15 mouse cellular contexts compared by ENCODE assay signal in the genomic region with DNA sequence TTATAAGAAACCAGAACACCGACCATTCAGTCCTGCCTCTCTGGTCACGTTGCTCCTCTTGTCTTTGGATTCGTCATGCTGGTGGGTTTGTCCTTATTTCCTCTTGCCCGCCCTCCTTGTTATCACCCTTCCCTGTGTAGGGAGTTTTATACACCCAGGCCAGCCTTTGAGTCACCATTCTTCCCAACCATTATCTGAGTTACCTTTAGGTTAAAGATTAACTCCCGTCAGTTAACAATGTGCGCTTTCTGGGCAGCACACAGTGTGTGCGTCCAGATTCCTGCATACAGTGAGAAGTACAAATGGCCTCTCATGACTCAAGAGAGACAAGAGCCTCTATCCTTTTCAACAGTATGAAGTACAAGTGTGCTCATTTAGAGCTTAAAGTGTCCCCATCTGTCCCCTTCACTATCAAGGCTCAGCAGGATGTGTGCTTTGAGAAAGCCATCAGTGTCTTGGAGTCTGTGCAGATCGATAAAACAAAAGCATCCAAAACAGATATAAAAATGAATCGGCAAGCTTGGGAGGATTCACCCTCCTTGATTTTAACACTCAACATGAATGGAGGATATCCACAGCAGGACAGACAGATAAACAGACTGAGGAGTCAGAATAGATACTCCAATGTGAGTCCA. TPM values are rescaled to one million over a fixed set of nuclear protein-coding genes. Genes with fewer than 3 reads are reported as not detected.
DNase-seq lines count a peak whose midpoint lies in the region; ATAC-seq lines count a peak whose summit lies in the region.
"Had no signal": no experiment of that assay in that cellular context is flagged by ENCODE, and none has a peak within 500 bp of the region (broad histone marks: within the 10 kb centered on the region; RNA-seq: fewer than 3 reads in every experiment).

No protein-coding gene starts in this region.

- no peak overlapping the region for H3K4me3 ChIP-seq in heart, embryonic 16.5 days (ENCODE audit: low read length)
- no peak overlapping the region for H3K4me3 ChIP-seq in liver, embryonic 13.5 days (replicated peaks)
- H3K4me3 ChIP-seq in stomach, embryonic 16.5 days (replicated peaks; ENCODE audit: low read length), result no peak overlapping the region; the same call in 1 of the 2 replicates
- H3K4me3 ChIP-seq: embryonic facial prominence, embryonic 12.5 days; neural tube, embryonic 13.5 days had no signal

- no peak for DNase-seq in heart, postnatal 10 days
- peak; percentile 44 for DNase-seq in lung, postnatal 36 days
- no peak for DNase-seq in lung, postnatal 4 days
- DNase-seq in liver, embryonic 13.5 days, result no peak
- no peak for DNase-seq in left cerebral cortex, adult 11 months (ENCODE audit: low spot score)
- no peak for DNase-seq in adipocyte (ENCODE audit: low spot score)
- DNase-seq: adrenal gland, postnatal 25 days; cerebellum, postnatal 25 days; spleen, adult 18-20 months had no signal

- H3K4me1 ChIP-seq in heart, embryonic 16.5 days (ENCODE audit: control insufficient read depth, insufficient read depth, low read length), result peaks cover 3% of the 10 kb centered on the region; the same call in 1 of the 2 replicates
- H3K4me1 ChIP-seq in liver, embryonic 13.5 days (replicated peaks), result peaks cover 8% of the 10 kb centered on the region; the same call in 1 of the 2 replicates
- 0 out of 2 replicates have a peak, but pooled peaks cover 5% of the 10 kb centered on the region for H3K4me1 ChIP-seq in stomach, embryonic 16.5 days (ENCODE audit: control insufficient read depth, insufficient read depth, low read length)
- H3K4me1 ChIP-seq: embryonic facial prominence, embryonic 12.5 days; neural tube, embryonic 13.5 days had no signal

- H3K9ac ChIP-seq in heart, embryonic 16.5 days (ENCODE audit: low read length), result no peak overlapping the region
- no peak overlapping the region for H3K9ac ChIP-seq in liver, embryonic 13.5 days
- peak overlapping the region; percentile 47; the same call in 1 of the 2 replicates for H3K9ac ChIP-seq in stomach, embryonic 16.5 days (ENCODE audit: low read length)
- H3K9ac ChIP-seq: embryonic facial prominence, embryonic 12.5 days; neural tube, embryonic 13.5 days had no signal

- WGBS in heart, embryonic 16.5 days, result 34% methylated on average over 9 of the region's 9 CpGs
- WGBS in liver, embryonic 13.5 days (ENCODE audit: insufficient replicate concordance), result 28% methylated on average over 9 of the region's 9 CpGs
- WGBS in stomach, embryonic 16.5 days, result 47% methylated on average over 9 of the region's 9 CpGs

- peak overlapping the region; percentile 5; the same call in 1 of the 2 replicates for H3K4me2 ChIP-seq in heart, embryonic 16.5 days (ENCODE audit: low read depth, low read length)
- H3K4me2 ChIP-seq in liver, embryonic 13.5 days, result no peak overlapping the region
- peak overlapping the region; percentile 42 for H3K4me2 ChIP-seq in stomach, embryonic 16.5 days (ENCODE audit: low read depth, low read length)
- H3K4me2 ChIP-seq: embryonic facial prominence, embryonic 12.5 days; neural tube, embryonic 13.5 days had no signal

- H3K27me3 ChIP-seq in heart, embryonic 16.5 days (ENCODE audit: control insufficient read depth, insufficient read depth, low read length), result no peaks in the 10 kb centered on the region; the same call in 1 of the 2 replicates
- H3K27me3 ChIP-seq in liver, embryonic 13.5 days, result no peaks in the 10 kb centered on the region
- H3K27me3 ChIP-seq in stomach, embryonic 16.5 days (ENCODE audit: control insufficient read depth, insufficient read depth, low read length), result no peaks in the 10 kb centered on the region
- H3K27me3 ChIP-seq: embryonic facial prominence, embryonic 12.5 days had no signal

- H3K9me3 ChIP-seq in heart, embryonic 16.5 days (replicated peaks; ENCODE audit: control insufficient read depth, low read length), result no peaks in the 10 kb centered on the region
- H3K9me3 ChIP-seq in liver, embryonic 13.5 days (replicated peaks), result no peaks in the 10 kb centered on the region
- H3K9me3 ChIP-seq in stomach, embryonic 16.5 days (replicated peaks; ENCODE audit: control insufficient read depth, low read length), result no peaks in the 10 kb centered on the region
- H3K9me3 ChIP-seq: embryonic facial prominence, embryonic 12.5 days; neural tube, embryonic 13.5 days had no signal

- H3K27ac ChIP-seq in heart, embryonic 16.5 days (ENCODE audit: low read length), result 0 out of 2 replicates have a peak overlapping the region, but pooled peaks have one; percentile 12
- peak overlapping the region; percentile 19; the same call in 1 of the 2 replicates for H3K27ac ChIP-seq in liver, embryonic 13.5 days
- peak overlapping the region; percentile 90 for H3K27ac ChIP-seq in stomach, embryonic 16.5 days (ENCODE audit: low read length)
- H3K27ac ChIP-seq: embryonic facial prominence, embryonic 12.5 days; macrophage; neural tube, embryonic 13.5 days had no signal

- no peak for ATAC-seq in heart, embryonic 16.5 days (replicated peaks; ENCODE audit: extremely low read depth, insufficient read depth, low FRiP score)
- ATAC-seq in liver, embryonic 13.5 days (ENCODE audit: low read depth), result peak; percentile 59
- peak; percentile 92 for ATAC-seq in stomach, embryonic 16.5 days (ENCODE audit: insufficient read depth, low FRiP score)

- intact Hi-C loops in heart, postnatal 10 days (cut with DNase I), result loop anchor here (5.0 to 10.0 kb wide), 2 partner anchors 437 to 454 kb away; no protein-coding TSS in a partner anchor

- H3K36me3 ChIP-seq in heart, embryonic 16.5 days (ENCODE audit: control insufficient read depth, insufficient read depth), result no peaks in the 10 kb centered on the region
- H3K36me3 ChIP-seq in liver, embryonic 13.5 days, result no peaks in the 10 kb centered on the region
- H3K36me3 ChIP-seq in stomach, embryonic 16.5 days (ENCODE audit: control insufficient read depth, insufficient read depth, low read length), result no peaks in the 10 kb centered on the region
- H3K36me3 ChIP-seq: embryonic facial prominence, embryonic 12.5 days; neural tube, embryonic 13.5 days had no signal

RNA-seq across cellular contexts. Expression of a gene that starts 34.0 kb away (rescaled TPM):
- 34.3 and 37.6 TPM in 2 replicates for polyA plus RNA-seq in heart, embryonic 16.5 days (2015; fragmentation: Nextera tagmentation; extraction: Ambion mirVana)
- total RNA-seq in heart, postnatal 10 days (2021), result 10 to 100 TPM; 68.0 to 97.9 TPM
- polyA plus RNA-seq in liver, embryonic 13.5 days (2015; fragmentation: Nextera tagmentation; extraction: Ambion mirVana), result 0.56 and 0.58 TPM in 2 replicates
- 16.9 and 17.1 TPM in 2 replicates for polyA plus RNA-seq in stomach, embryonic 16.5 days (2015; fragmentation: Nextera tagmentation; extraction: Ambion mirVana)
- total RNA-seq: hematopoietic stem cell, adult 5-6 weeks had no signal

Comparison
In these comparisons a context has a peak if more than half of its experiments do, and no peak if none do; other contexts are left out.
1. H3K27ac ChIP-seq: peak in every context shown above with its lines; median percentile 90 in stomach, embryonic 16.5 days; 19 in liver, embryonic 13.5 days; 12 in heart, embryonic 16.5 days.
2. RNA of a gene that starts 34.0 kb away (polyA plus RNA-seq): 34.3 to 37.6 TPM in heart, embryonic 16.5 days and 16.9 to 17.1 TPM in stomach, embryonic 16.5 days; 0.56 to 0.58 TPM in liver, embryonic 13.5 days; every median in the first group is over 10 times any median in the second.